Mouse (Mus musculus) T-helper 17 cell (primary cell): ENCODE data around the gene Ptrh2.

Experiments
- in situ Hi-C, 2 experiments: fragments of 300-600 bp; cut with MboI, MseI; formaldehyde crosslinking; loops; 1 replicate in 1 of 2; 2 replicates in 1 of 2; pipeline ENCODE4 v1.15.1; 2025; ENCODE audit warnings: high pct_unique_total_duplicates in 2 of 2

The Ptrh2 gene

GRCm38 (mm10) chr11:86719390-86719789 is 35.6 kb downstream of the Ptrh2 start:
- in situ Hi-C loops = loop anchor here in 1 of 2 experiments (25.0 kb wide), 1 partner anchor 407 kb away; no protein-coding TSS in a partner anchor

GRCm38 (mm10) chr11:86724004-86724403 is 40.2 kb downstream of the Ptrh2 start:
- in situ Hi-C loops = loop anchor here in 1 of 2 experiments (25.0 kb wide), 1 partner anchor 412 kb away; no protein-coding TSS in a partner anchor

- in situ Hi-C loops = loop anchor here in 1 of 2 experiments (5.0 to 25.0 kb wide), 2 partner anchors 57 to 413 kb away; no protein-coding TSS in a partner anchor
These were observed 41.2 kb downstream of the Ptrh2 start for GRCm38 (mm10) chr11:86724982-86725381.

- in situ Hi-C loops = loop anchor here in 1 of 2 experiments (5.0 kb wide), 1 partner anchor 57 kb away; no protein-coding TSS in a partner anchor
These were observed 41.8 kb downstream of the Ptrh2 start for GRCm38 (mm10) chr11:86725607-86726006.

- in situ Hi-C loops = no loop called here
These were observed 47.7 kb downstream of the Ptrh2 start for GRCm38 (mm10) chr11:86731443-86731842.

GRCm38 (mm10) chr11:86734241-86734939 is 50.6 kb downstream of the Ptrh2 start:
- in situ Hi-C loops = no loop called here

GRCm38 (mm10) chr11:86734993-86735392 is 51.2 kb downstream of the Ptrh2 start:
- in situ Hi-C loops = loop anchor here in 1 of 2 experiments (5.0 kb wide), 2 partner anchors 138 to 357 kb away; no protein-coding TSS in a partner anchor

- in situ Hi-C loops = loop anchor here in 1 of 2 experiments (5.0 kb wide), 2 partner anchors 140 to 355 kb away; no protein-coding TSS in a partner anchor
These were observed 53.7 kb downstream of the Ptrh2 start for GRCm38 (mm10) chr11:86737301-86738000.

GRCm38 (mm10) chr11:86738308-86738707 is 54.5 kb downstream of the Ptrh2 start:
- in situ Hi-C loops = loop anchor here in 1 of 2 experiments (5.0 kb wide), 2 partner anchors 141 to 354 kb away; no protein-coding TSS in a partner anchor

- in situ Hi-C loops = loop anchor here in 1 of 2 experiments (5.0 kb wide), 2 partner anchors 142 to 353 kb away; no protein-coding TSS in a partner anchor
These were observed 55.2 kb downstream of the Ptrh2 start for GRCm38 (mm10) chr11:86738956-86739355.

- in situ Hi-C loops = loop anchor here in 1 of 2 experiments (5.0 kb wide), 2 partner anchors 142 to 353 kb away; no protein-coding TSS in a partner anchor
These were observed 55.7 kb downstream of the Ptrh2 start for GRCm38 (mm10) chr11:86739470-86739869.

GRCm38 (mm10) chr11:86741505-86741904 is 57.7 kb downstream of the Ptrh2 start:
- in situ Hi-C loops = loop anchor here in 1 of 2 experiments (5.0 kb wide), 1 partner anchor 96 kb away; no protein-coding TSS in a partner anchor
